18 mouse cellular contexts compared by ENCODE assay signal in genomic region chr3:31494706-31495105, GRCm38 (mm10).
"Had no signal": no experiment of that assay in that cellular context is flagged by ENCODE, and none has a peak within 500 bp of the region (broad histone marks: within the 10 kb centered on the region; RNA-seq: fewer than 3 reads in every experiment).

No protein-coding gene starts in this region.

- H3K27ac ChIP-seq: midbrain, embryonic 10.5 days; midbrain, embryonic 12.5 days; neural tube, embryonic 13.5 days; neural tube, embryonic 15.5 days had no signal

- ATAC-seq: midbrain, embryonic 16.5 days had no signal

- H3K4me3 ChIP-seq: midbrain, embryonic 10.5 days; midbrain, embryonic 12.5 days; myocyte; neural tube, embryonic 13.5 days; neural tube, embryonic 15.5 days had no signal

- H3K4me1 ChIP-seq: midbrain, embryonic 10.5 days; midbrain, embryonic 12.5 days; neural tube, embryonic 13.5 days; neural tube, embryonic 15.5 days had no signal

- DNase-seq: lung, adult 18-20 months; lung, embryonic 14.5 days; lung, postnatal 10 days; lung, postnatal 4 days; midbrain, embryonic 14.5 days; retina, postnatal 1 day; right cerebral cortex, postnatal 25 days; right cerebral cortex, postnatal 4 days; spleen, adult 18-20 months; thymus, adult 18-20 months; thymus, postnatal 25 days; thymus, postnatal 4 days had no signal

- H3K9ac ChIP-seq: lung, embryonic 14.5 days; midbrain, embryonic 12.5 days; neural tube, embryonic 13.5 days; neural tube, embryonic 15.5 days had no signal

- H3K27me3 ChIP-seq: midbrain, embryonic 12.5 days; neural tube, embryonic 13.5 days; neural tube, embryonic 15.5 days had no signal

- H3K4me2 ChIP-seq: lung, embryonic 14.5 days; midbrain, embryonic 12.5 days; neural tube, embryonic 13.5 days; neural tube, embryonic 15.5 days had no signal

- H3K36me3 ChIP-seq: midbrain, embryonic 10.5 days; midbrain, embryonic 12.5 days; neural tube, embryonic 13.5 days; neural tube, embryonic 15.5 days had no signal

- H3K9me3 ChIP-seq: neural tube, embryonic 15.5 days had no signal
